Mouse (Mus musculus) bone marrow macrophage, adult 2 months (primary cell): ENCODE measurements around the gene Utp4.

Experiments
- CTCF ChIP-seq: IDR thresholded peaks from 2 replicates; pipeline ENCODE4 v1.5.1; 2012; ENCODE audit warnings: low read depth, mild to moderate bottlenecking, low read length, moderate library complexity
- POLR2A ChIP-seq: IDR thresholded peaks from 2 replicates; pipeline ENCODE4 v1.6.1; 2012; ENCODE audit warnings: mild to moderate bottlenecking, low read depth, low read length, borderline replicate concordance

GRCm38 (mm10) chr8:106958212-106958611, 64.8 kb downstream of the Utp4 start:
- TF ChIP-seq POLR2A (no peak), CTCF (no peak)
